Mouse (Mus musculus) kidney, postnatal 0 days (tissue): ENCODE measurements at regions not wholly inside any gene's neighbourhood (a gene's known extent, or its start where the extent isn't known, plus 50 kb on each side); places are given as distances from the start of the nearest gene placed in this dataset.

Experiments
- ATAC-seq: fragments of 200-750 bp; cut with Nextera tagmentation; replicated peaks from 2 replicates; pipeline ENCODE4 v1.8.0; 2017; ENCODE audit warnings: low read depth, moderate number of reproducible peaks, moderate TSS enrichment, moderate library complexity; ENCODE audit not compliant: low FRiP score
- DNase-seq: peaks from one replicate; pipeline ENCODE4 v3.0.0-alpha.2; 2016; ENCODE audit warnings: low spot score
- H3K27ac ChIP-seq: fragments of 300-500 bp; sonication (generic); 2 replicates; pipeline ENCODE4 v1.5.1; 2014; ENCODE audit warnings: mild to moderate bottlenecking
- H3K27me3 ChIP-seq: fragments of 300-500 bp; sonication (generic); 2 replicates; pipeline ENCODE4 v1.6.1; 2014; ENCODE audit warnings: low read length, mixed read lengths; ENCODE audit not compliant: insufficient read depth
- H3K36me3 ChIP-seq: fragments of 300-500 bp; sonication (generic); 2 replicates; pipeline ENCODE4 v1.6.1; 2014; ENCODE audit warnings: low read length, mixed read lengths; ENCODE audit not compliant: insufficient read depth
- H3K4me1 ChIP-seq: fragments of 300-500 bp; sonication (generic); replicated peaks from 2 replicates; pipeline ENCODE4 v1.6.1; 2014; ENCODE audit warnings: antibody characterized with exemption, low read length, mixed read lengths; ENCODE audit not compliant: insufficient read depth
- H3K4me2 ChIP-seq: fragments of 300-500 bp; sonication (generic); 2 replicates; pipeline ENCODE4 v1.6.1; 2014; ENCODE audit warnings: mild to moderate bottlenecking, low read length, moderate library complexity, mixed read lengths
- H3K4me3 ChIP-seq: fragments of 300-500 bp; sonication (generic); replicated peaks from 2 replicates; pipeline ENCODE4 v1.5.1; 2014; ENCODE audit warnings: low read depth, low read length
- H3K9ac ChIP-seq: fragments of 300-500 bp; sonication (generic); 2 replicates; pipeline ENCODE4 v1.6.1; 2014; ENCODE audit warnings: low read depth, low read length
- H3K9me3 ChIP-seq: fragments of 300-500 bp; sonication (generic); replicated peaks from 2 replicates; pipeline ENCODE4 v1.6.1; 2016; ENCODE audit warnings: low read length, inconsistent platforms, mixed read lengths
- CTCF ChIP-seq: IDR thresholded peaks from 2 replicates; pipeline ENCODE4 v1.5.1; 2016; ENCODE audit warnings: antibody characterized with exemption, low read depth, mild to moderate bottlenecking, moderate library complexity
- WGBS: fragments of 180-500 bp; shearing (Covaris S2); extraction: QIAGEN DNeasy Blood & Tissue Kit; methylation state at CpG from one replicate; pipeline ENCODE4 v1.1.7; 2014; 5-methylcytosine and 5-hydroxymethylcytosine counted together

GRCm38 (mm10) chr9:61862071-61862480, 52.3 kb downstream of the Rplp1 start:
- H3K9ac ChIP-seq, result no peak overlapping the region
- WGBS, result 82% methylated on average over 6 of the region's 6 CpGs
- H3K4me2 ChIP-seq, result no peak overlapping the region
- no peaks in the 10 kb centered on the region for H3K36me3 ChIP-seq
- no peak overlapping the region for H3K4me3 ChIP-seq
- ATAC-seq (no peak), DNase-seq (no peak)
- no peaks in the 10 kb centered on the region for H3K27me3 ChIP-seq
- H3K9me3 ChIP-seq, result no peaks in the 10 kb centered on the region
- no peak overlapping the region for H3K27ac ChIP-seq
- TF ChIP-seq CTCF, result no peak
- no peaks in the 10 kb centered on the region for H3K4me1 ChIP-seq

GRCm38 (mm10) chr9:61860147-61860546, 54.2 kb downstream of the Rplp1 start:
- Histone ChIP-seq H3K36me3 (no peaks in the 10 kb centered on the region), H3K4me3 (no peak overlapping the region), H3K27ac (no peak overlapping the region), H3K4me1 (no peaks in the 10 kb centered on the region), H3K9ac (no peak overlapping the region), H3K4me2 (no peak overlapping the region), H3K27me3 (no peaks in the 10 kb centered on the region), H3K9me3 (no peaks in the 10 kb centered on the region)
- ATAC-seq, result no peak
- 26% methylated on average over 2 of the region's 2 CpGs for WGBS
- TF ChIP-seq CTCF, result peak; percentile 98
- peak; percentile 89 for DNase-seq

GRCm38 (mm10) chr9:61859438-61859837, 54.9 kb downstream of the Rplp1 start:
- no peaks in the 10 kb centered on the region for H3K4me1 ChIP-seq
- no peak overlapping the region for H3K9ac ChIP-seq
- no peaks in the 10 kb centered on the region for H3K36me3 ChIP-seq
- H3K27ac ChIP-seq, result no peak overlapping the region
- DNase-seq, result no peak
- H3K4me2 ChIP-seq, result no peak overlapping the region
- no peak overlapping the region for H3K4me3 ChIP-seq
- H3K27me3 ChIP-seq, result no peaks in the 10 kb centered on the region
- ATAC-seq, result no peak
- 26% methylated on average over 6 of the region's 6 CpGs for WGBS
- no peaks in the 10 kb centered on the region for H3K9me3 ChIP-seq
- TF ChIP-seq CTCF, result no peak

GRCm38 (mm10) chr9:61857817-61858216, 56.5 kb downstream of the Rplp1 start:
- no peak for ATAC-seq
- Histone ChIP-seq H3K4me1 (no peaks in the 10 kb centered on the region), H3K4me2 (no peak overlapping the region), H3K9me3 (no peaks in the 10 kb centered on the region), H3K4me3 (no peak overlapping the region), H3K27me3 (no peaks in the 10 kb centered on the region), H3K9ac (no peak overlapping the region), H3K36me3 (no peaks in the 10 kb centered on the region), H3K27ac (no peak overlapping the region)
- 75% methylated on average over 6 of the region's 6 CpGs for WGBS
- no peak for DNase-seq
- TF ChIP-seq CTCF, result no peak

- Histone ChIP-seq H3K9ac (no peak overlapping the region), H3K27me3 (no peaks in the 10 kb centered on the region), H3K9me3 (no peaks in the 10 kb centered on the region), H3K4me3 (no peak overlapping the region), H3K4me2 (no peak overlapping the region), H3K27ac (no peak overlapping the region), H3K36me3 (no peaks in the 10 kb centered on the region), H3K4me1 (no peaks in the 10 kb centered on the region)
- ATAC-seq (no peak), DNase-seq (no peak)
- 84% methylated on average over 1 of the region's 1 CpGs for whole genome bisulfite sequencing
- TF ChIP-seq CTCF, result no peak
Observed at GRCm38 (mm10) chr9:61856686-61857085, 57.7 kb downstream of the Rplp1 start.

GRCm38 (mm10) chr9:61855686-61856085, 58.7 kb downstream of the Rplp1 start:
- no peak overlapping the region for H3K4me3 ChIP-seq
- peak; percentile 20 for DNase-seq
- H3K36me3 ChIP-seq, result no peaks in the 10 kb centered on the region
- no peak overlapping the region for H3K4me2 ChIP-seq
- ATAC-seq, result no peak
- WGBS, result 23% methylated on average over 11 of the region's 11 CpGs
- H3K27ac ChIP-seq, result no peak overlapping the region
- no peak overlapping the region for H3K9ac ChIP-seq
- H3K9me3 ChIP-seq, result no peaks in the 10 kb centered on the region
- no peak for TF ChIP-seq CTCF
- no peaks in the 10 kb centered on the region for H3K4me1 ChIP-seq
- H3K27me3 ChIP-seq, result no peaks in the 10 kb centered on the region

- Histone ChIP-seq H3K4me2 (no peak overlapping the region), H3K27me3 (no peaks in the 10 kb centered on the region), H3K9me3 (no peaks in the 10 kb centered on the region), H3K4me1 (no peaks in the 10 kb centered on the region), H3K27ac (no peak overlapping the region), H3K9ac (no peak overlapping the region), H3K4me3 (no peak overlapping the region), H3K36me3 (no peaks in the 10 kb centered on the region)
- TF ChIP-seq CTCF, result no peak
- ATAC-seq (no peak), DNase-seq (no peak)
- 81% methylated on average over 4 of the region's 4 CpGs for WGBS
Observed at GRCm38 (mm10) chr9:61853841-61854240, 60.5 kb downstream of the Rplp1 start.
